Mouse (Mus musculus) liver, embryonic 11.5 days (tissue): ENCODE data around the gene Lyrm1. TPM values are rescaled to one million over a fixed set of nuclear protein-coding genes. Genes with fewer than 3 reads are reported as not detected.

Experiments
- ATAC-seq: fragments of 200-750 bp; cut with Nextera tagmentation; replicated peaks from 2 replicates; pipeline ENCODE4 v1.8.0; 2017; ENCODE audit warnings: moderate number of reproducible peaks, mild to moderate bottlenecking, moderate TSS enrichment, moderate library complexity; ENCODE audit not compliant: low FRiP score
- DNase-seq: peaks from one replicate; pipeline ENCODE4 v3.0.0-alpha.2; 2017; ENCODE audit warnings: low spot score
- H3K27ac ChIP-seq: fragments of 300-500 bp; sonication (generic); 2 replicates; pipeline ENCODE4 v1.5.1; 2014; ENCODE audit warnings: mild to moderate bottlenecking, low read depth, low read length, control low read depth
- H3K27me3 ChIP-seq: fragments of 300-500 bp; sonication (generic); replicated peaks from 2 replicates; pipeline ENCODE4 v1.6.1; 2014; ENCODE audit warnings: low read length, mixed read lengths; ENCODE audit not compliant: control insufficient read depth, insufficient read depth
- H3K36me3 ChIP-seq: fragments of 300-500 bp; sonication (generic); 2 replicates; pipeline ENCODE4 v1.6.1; 2014; ENCODE audit warnings: mild to moderate bottlenecking, low read length, moderate library complexity, mixed read lengths; ENCODE audit not compliant: control insufficient read depth, insufficient read depth
- H3K4me1 ChIP-seq: fragments of 300-500 bp; sonication (generic); replicated peaks from 2 replicates; pipeline ENCODE4 v1.6.1; 2014; ENCODE audit warnings: low read length, mixed read lengths; ENCODE audit not compliant: control insufficient read depth, insufficient read depth
- H3K4me2 ChIP-seq: fragments of 300-500 bp; sonication (generic); 2 replicates; pipeline ENCODE4 v1.6.1; 2014; ENCODE audit warnings: mild to moderate bottlenecking, control low read depth, moderate library complexity
- H3K4me3 ChIP-seq: fragments of 300-500 bp; sonication (generic); 2 replicates; pipeline ENCODE4 v1.5.1; 2014; ENCODE audit warnings: low read depth, low read length, control low read depth
- H3K9ac ChIP-seq: fragments of 300-500 bp; sonication (generic); 2 replicates; pipeline ENCODE4 v1.6.1; 2014; ENCODE audit warnings: low read depth, low read length, control low read depth
- H3K9me3 ChIP-seq: fragments of 300-500 bp; sonication (generic); 2 replicates; pipeline ENCODE4 v1.6.1; 2016; ENCODE audit warnings: low read length, inconsistent platforms, mixed read lengths; ENCODE audit not compliant: control insufficient read depth
- WGBS: fragments of 180-500 bp; shearing (Covaris S2); extraction: QIAGEN DNeasy Blood & Tissue Kit; methylation state at CpG from one replicate; pipeline ENCODE4 v1.1.7; 2014; 5-methylcytosine and 5-hydroxymethylcytosine counted together
- polyA plus RNA-seq: library from polyadenylated mRNA; unstranded; fragments of >200 nt; fragmentation: Nextera tagmentation; extraction: Ambion mirVana; gene quantifications from 2 replicates; pipeline ENCODE4 v1.2.1, GENCODE M21; 2014

The Lyrm1 gene
- polyA plus RNA-seq, 1 experiment from 2014 or later = 4.6 TPM

- Histone ChIP-seq H3K27ac (no peak overlapping the region), H3K27me3 (no peaks in the 10 kb centered on the region), H3K4me2 (no peak overlapping the region), H3K36me3 (no peaks in the 10 kb centered on the region), H3K4me3 (no peak overlapping the region), H3K4me1 (no peaks in the 10 kb centered on the region), H3K9ac (no peak overlapping the region), H3K9me3 (no peaks in the 10 kb centered on the region)
- ATAC-seq (no peak), DNase-seq (no peak)
Observed at GRCm38 (mm10) chr7:119936321-119936720, 40.7 kb downstream of the Lyrm1 start.

GRCm38 (mm10) chr7:119937036-119937435 lies 41.4 kb downstream of the Lyrm1 start:
- Histone ChIP-seq H3K36me3 (no peaks in the 10 kb centered on the region), H3K4me2 (no peak overlapping the region), H3K27me3 (no peaks in the 10 kb centered on the region), H3K9ac (no peak overlapping the region), H3K9me3 (no peaks in the 10 kb centered on the region), H3K4me1 (no peaks in the 10 kb centered on the region), H3K4me3 (no peak overlapping the region), H3K27ac (no peak overlapping the region)
- DNase-seq (no peak), ATAC-seq (no peak)
- 71% methylated on average over 5 of the region's 5 CpGs for WGBS

DNA sequence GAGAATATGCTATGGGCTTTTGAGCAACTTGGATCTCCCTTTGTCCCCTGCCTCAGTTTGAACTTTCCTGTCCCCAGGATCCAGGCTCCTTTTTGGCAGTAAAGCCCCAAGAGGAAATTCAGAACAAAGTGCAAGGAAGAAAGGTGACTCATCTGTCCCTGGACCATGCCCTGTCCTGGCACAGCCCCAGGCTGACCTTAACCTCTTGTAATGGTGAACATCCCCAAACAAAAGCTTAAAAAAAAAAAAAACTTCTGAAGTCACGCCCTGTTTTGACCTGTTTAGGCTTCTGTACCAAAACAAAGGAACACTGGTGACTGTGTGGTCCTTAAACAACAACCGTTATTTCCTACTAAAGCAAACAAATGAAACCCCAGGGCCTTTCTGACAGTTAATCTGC lies 45.9 kb downstream of the Lyrm1 start:
- H3K27ac ChIP-seq = no peak overlapping the region
- WGBS = 73% methylated on average over 2 of the region's 2 CpGs
- no peaks in the 10 kb centered on the region for H3K27me3 ChIP-seq
- H3K4me2 ChIP-seq = no peak overlapping the region
- H3K4me3 ChIP-seq = no peak overlapping the region
- DNase-seq (no peak), ATAC-seq (no peak)
- H3K9ac ChIP-seq = no peak overlapping the region
- H3K36me3 ChIP-seq = no peaks in the 10 kb centered on the region
- H3K4me1 ChIP-seq = no peaks in the 10 kb centered on the region
- H3K9me3 ChIP-seq = no peaks in the 10 kb centered on the region

DNA sequence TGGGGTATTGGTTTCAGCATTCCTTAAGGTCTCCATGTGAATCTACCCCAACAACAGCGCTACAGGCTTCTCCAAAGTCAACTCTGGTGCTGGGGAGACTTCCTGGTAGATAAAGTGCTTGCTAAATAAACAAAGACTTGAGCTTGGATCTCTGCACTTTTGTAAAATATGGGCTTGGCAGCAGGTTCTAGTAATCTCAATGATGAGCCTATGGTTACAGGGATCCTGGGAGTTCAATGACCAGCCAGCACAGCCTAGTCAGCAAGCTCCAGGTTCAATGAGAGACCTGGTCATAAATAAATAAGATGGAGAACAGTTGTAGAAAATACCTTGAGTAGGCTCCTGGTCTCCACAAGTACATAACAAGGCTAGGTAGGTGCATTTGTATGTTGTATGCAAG lies 58.4 kb downstream of the Lyrm1 start:
- Histone ChIP-seq H3K27me3 (no peaks in the 10 kb centered on the region), H3K4me3 (no peak overlapping the region), H3K27ac (no peak overlapping the region), H3K36me3 (no peaks in the 10 kb centered on the region), H3K9me3 (no peaks in the 10 kb centered on the region), H3K9ac (no peak overlapping the region), H3K4me1 (no peaks in the 10 kb centered on the region), H3K4me2 (no peak overlapping the region)
- 59% methylated on average over 1 of the region's 1 CpGs for WGBS
- DNase-seq (no peak), ATAC-seq (no peak)

- no peak for DNase-seq
Observed at GRCm38 (mm10) chr7:119957421-119957820, 61.8 kb downstream of the Lyrm1 start.

GRCm38 (mm10) chr7:119959091-119959490 lies 63.4 kb downstream of the Lyrm1 start:
- Histone ChIP-seq H3K36me3 (no peaks in the 10 kb centered on the region), H3K4me2 (no peak overlapping the region), H3K4me3 (no peak overlapping the region), H3K9me3 (no peaks in the 10 kb centered on the region), H3K9ac (no peak overlapping the region), H3K27ac (no peak overlapping the region), H3K27me3 (no peaks in the 10 kb centered on the region), H3K4me1 (no peaks in the 10 kb centered on the region)
- WGBS = 52% methylated on average over 4 of the region's 4 CpGs
- ATAC-seq (no peak), DNase-seq (no peak)

More at GRCm38 (mm10) chr7:119957421-119957820, 61.8 kb downstream of the Lyrm1 start:
- no peak overlapping the region for H3K9ac ChIP-seq
- no peak overlapping the region for H3K27ac ChIP-seq
- H3K4me2 ChIP-seq = no peak overlapping the region
- H3K4me1 ChIP-seq = no peaks in the 10 kb centered on the region
- H3K36me3 ChIP-seq = no peaks in the 10 kb centered on the region
- H3K27me3 ChIP-seq = no peaks in the 10 kb centered on the region
- H3K4me3 ChIP-seq = no peak overlapping the region
- H3K9me3 ChIP-seq = no peaks in the 10 kb centered on the region
- ATAC-seq = no peak

DNA sequence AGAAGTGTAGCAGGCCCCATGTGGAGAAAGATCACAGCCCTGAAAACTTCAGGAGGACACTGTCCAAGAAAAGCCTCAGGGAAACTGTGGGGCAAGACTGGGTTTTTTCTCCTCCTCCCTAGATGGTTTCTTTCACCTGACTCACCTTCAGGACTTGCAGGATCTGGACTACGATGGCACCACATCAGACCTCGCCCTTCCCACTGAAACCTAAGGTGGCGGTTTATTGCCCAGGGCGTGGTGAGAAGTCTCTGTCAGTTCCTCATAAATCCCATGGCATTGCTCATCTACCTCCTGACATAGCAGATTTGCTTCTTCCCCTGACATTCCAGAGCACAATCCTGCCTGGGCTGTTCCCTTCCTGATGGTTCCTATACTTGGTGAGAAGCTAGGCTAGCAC lies 63.8 kb downstream of the Lyrm1 start:
- DNase-seq (no peak), ATAC-seq (no peak)
- no peaks in the 10 kb centered on the region for H3K27me3 ChIP-seq
- no peaks in the 10 kb centered on the region for H3K4me1 ChIP-seq
- H3K36me3 ChIP-seq = no peaks in the 10 kb centered on the region
- no peaks in the 10 kb centered on the region for H3K9me3 ChIP-seq
- no peak overlapping the region for H3K9ac ChIP-seq
- H3K4me3 ChIP-seq = no peak overlapping the region
- no peak overlapping the region for H3K4me2 ChIP-seq
- H3K27ac ChIP-seq = no peak overlapping the region
- WGBS = 81% methylated on average over 4 of the region's 4 CpGs

GRCm38 (mm10) chr7:119960006-119960405 lies 64.3 kb downstream of the Lyrm1 start:
- Histone ChIP-seq H3K4me3 (no peak overlapping the region), H3K9me3 (no peaks in the 10 kb centered on the region), H3K4me1 (no peaks in the 10 kb centered on the region), H3K9ac (no peak overlapping the region), H3K4me2 (no peak overlapping the region), H3K27me3 (no peaks in the 10 kb centered on the region), H3K27ac (no peak overlapping the region), H3K36me3 (no peaks in the 10 kb centered on the region)
- ATAC-seq (no peak), DNase-seq (no peak)
- 68% methylated on average over 6 of the region's 6 CpGs for WGBS

- Histone ChIP-seq H3K27me3 (no peaks in the 10 kb centered on the region), H3K36me3 (no peaks in the 10 kb centered on the region), H3K9me3 (no peaks in the 10 kb centered on the region), H3K4me3 (no peak overlapping the region), H3K4me1 (no peaks in the 10 kb centered on the region), H3K4me2 (no peak overlapping the region), H3K9ac (no peak overlapping the region), H3K27ac (no peak overlapping the region)
- no peak for DNase-seq
- no peak for ATAC-seq
- 75% methylated on average over 6 of the region's 6 CpGs for WGBS
Observed at GRCm38 (mm10) chr7:119960546-119960945, 64.9 kb downstream of the Lyrm1 start.
